Mouse (Mus musculus): ENCODE data around the gene Hist2h2be. TPM values are rescaled to one million over a fixed set of nuclear protein-coding genes. Genes with fewer than 3 reads are reported as not detected.
"Not testable (repeated sequence)": the region's sequence is repeated elsewhere in the genome, so short reads cannot be mapped to it uniquely, and the experiment has no call there.

The Hist2h2be gene
- polyA plus RNA-seq, 1 experiment from 2014 or later: 3.4 TPM

- H3K9me3 ChIP-seq (ENCODE audit: control insufficient read depth, low read length): no peaks in the 10 kb centered on the region
- no peaks in the 10 kb centered on the region for H3K36me3 ChIP-seq (ENCODE audit: control insufficient read depth, insufficient read depth, low read length)
- ATAC-seq (ENCODE audit: low FRiP score, low TSS enrichment) (no peak), DNase-seq (ENCODE audit: low spot score) (no peak)
- no peak overlapping the region for H3K9ac ChIP-seq (ENCODE audit: low read length)
- H3K4me3 ChIP-seq (ENCODE audit: low read depth, low read length): no peak overlapping the region
- H3K27ac ChIP-seq (replicated peaks): no peak overlapping the region
- no peaks in the 10 kb centered on the region for H3K27me3 ChIP-seq (ENCODE audit: control insufficient read depth, insufficient read depth, low read length)
- no peak for TF ChIP-seq EP300 (optimal IDR thresholded peaks at IDR 0.05)
- TF ChIP-seq CTCF (IDR thresholded peaks at IDR 0.05; ENCODE audit: low read depth): no peak
- 54% methylated on average over 2 of the region's 2 CpGs for WGBS
- H3K4me1 ChIP-seq (replicated peaks; ENCODE audit: control insufficient read depth, insufficient read depth): no peaks in the 10 kb centered on the region
- no peak overlapping the region for H3K4me2 ChIP-seq (replicated peaks; ENCODE audit: low read depth)
Observed at GRCm38 (mm10) chr3:96231758-96232120, 10.8 kb downstream of the Hist2h2be start.

- Histone ChIP-seq H3K9ac (ENCODE audit: low read length) (no peak overlapping the region), H3K36me3 (ENCODE audit: control insufficient read depth, insufficient read depth, low read length) (no peaks in the 10 kb centered on the region), H3K4me2 (replicated peaks; ENCODE audit: low read depth) (no peak overlapping the region), H3K27me3 (ENCODE audit: control insufficient read depth, insufficient read depth, low read length) (no peaks in the 10 kb centered on the region), H3K27ac (replicated peaks) (no peak overlapping the region), H3K4me1 (replicated peaks; ENCODE audit: control insufficient read depth, insufficient read depth) (no peaks in the 10 kb centered on the region), H3K9me3 (ENCODE audit: control insufficient read depth, low read length) (no peaks in the 10 kb centered on the region), H3K4me3 (ENCODE audit: low read depth, low read length) (no peak overlapping the region)
- TF ChIP-seq CTCF (IDR thresholded peaks at IDR 0.05; ENCODE audit: low read depth) (peak; percentile 13; the same call in 1 of the 2 replicates), EP300 (optimal IDR thresholded peaks at IDR 0.05) (no peak)
- WGBS: 89% methylated on average over 2 of the region's 2 CpGs
- ATAC-seq (ENCODE audit: low FRiP score, low TSS enrichment): no peak
- DNase-seq (ENCODE audit: low spot score): no peak
Observed at GRCm38 (mm10) chr3:96234914-96235313, 14.0 kb downstream of the Hist2h2be start.

- Histone ChIP-seq H3K4me2 (replicated peaks; ENCODE audit: low read depth) (no peak overlapping the region), H3K9me3 (ENCODE audit: control insufficient read depth, low read length) (no peaks in the 10 kb centered on the region), H3K27ac (replicated peaks) (no peak overlapping the region), H3K9ac (ENCODE audit: low read length) (no peak overlapping the region), H3K27me3 (ENCODE audit: control insufficient read depth, insufficient read depth, low read length) (no peaks in the 10 kb centered on the region), H3K4me1 (replicated peaks; ENCODE audit: control insufficient read depth, insufficient read depth) (no peaks in the 10 kb centered on the region), H3K4me3 (ENCODE audit: low read depth, low read length) (no peak overlapping the region), H3K36me3 (ENCODE audit: control insufficient read depth, insufficient read depth, low read length) (no peaks in the 10 kb centered on the region)
- DNase-seq (ENCODE audit: low spot score): no peak
- ATAC-seq (ENCODE audit: low FRiP score, low TSS enrichment): no peak
- TF ChIP-seq CTCF (IDR thresholded peaks at IDR 0.05; ENCODE audit: low read depth) (no peak), EP300 (optimal IDR thresholded peaks at IDR 0.05) (no peak)
- 55% methylated on average over 3 of the region's 3 CpGs for WGBS
Observed at GRCm38 (mm10) chr3:96235836-96236235, 14.9 kb downstream of the Hist2h2be start.

- Histone ChIP-seq H3K4me2 (replicated peaks; ENCODE audit: low read depth) (peak overlapping the region; percentile 40), H3K27me3 (ENCODE audit: control insufficient read depth, insufficient read depth, low read length) (no peaks in the 10 kb centered on the region), H3K27ac (replicated peaks) (no peak overlapping the region), H3K4me1 (replicated peaks; ENCODE audit: control insufficient read depth, insufficient read depth) (no peaks in the 10 kb centered on the region), H3K4me3 (ENCODE audit: low read depth, low read length) (peak overlapping the region; percentile 30; the same call in 1 of the 2 replicates), H3K9ac (ENCODE audit: low read length) (no peak overlapping the region), H3K36me3 (ENCODE audit: control insufficient read depth, insufficient read depth, low read length) (no peaks in the 10 kb centered on the region), H3K9me3 (ENCODE audit: control insufficient read depth, low read length) (no peaks in the 10 kb centered on the region)
- ATAC-seq (ENCODE audit: low FRiP score, low TSS enrichment) (no peak), DNase-seq (ENCODE audit: low spot score) (no peak)
- TF ChIP-seq EP300 (optimal IDR thresholded peaks at IDR 0.05) (no peak), CTCF (IDR thresholded peaks at IDR 0.05; ENCODE audit: low read depth) (no peak)
- WGBS: 72% methylated on average over 4 of the region's 4 CpGs
Observed at GRCm38 (mm10) chr3:96236834-96237334, 16.0 kb downstream of the Hist2h2be start.

GRCm38 (mm10) chr3:96237335-96237903 lies 16.5 kb downstream of the Hist2h2be start:
- Histone ChIP-seq H3K4me3 (ENCODE audit: low read depth, low read length) (peak overlapping the region; percentile 30), H3K36me3 (ENCODE audit: control insufficient read depth, insufficient read depth, low read length) (no peaks in the 10 kb centered on the region), H3K9me3 (ENCODE audit: control insufficient read depth, low read length) (no peaks in the 10 kb centered on the region), H3K9ac (ENCODE audit: low read length) (peak overlapping the region; percentile 2; the same call in 1 of the 2 replicates), H3K4me1 (replicated peaks; ENCODE audit: control insufficient read depth, insufficient read depth) (no peaks in the 10 kb centered on the region), H3K4me2 (replicated peaks; ENCODE audit: low read depth) (peak overlapping the region; percentile 40), H3K27me3 (ENCODE audit: control insufficient read depth, insufficient read depth, low read length) (no peaks in the 10 kb centered on the region), H3K27ac (replicated peaks) (0 out of 2 replicates have a peak overlapping the region, but pooled peaks have one; percentile 8)
- no peak for TF ChIP-seq CTCF (IDR thresholded peaks at IDR 0.05; ENCODE audit: low read depth)
- no peak for TF ChIP-seq EP300 (optimal IDR thresholded peaks at IDR 0.05)
- ATAC-seq (ENCODE audit: low FRiP score, low TSS enrichment): no peak
- WGBS: 21% methylated on average over 7 of the region's 7 CpGs
- DNase-seq (ENCODE audit: low spot score): no peak

GRCm38 (mm10) chr3:96237904-96238511 lies 17.1 kb downstream of the Hist2h2be start:
- Histone ChIP-seq H3K27me3 (ENCODE audit: control insufficient read depth, insufficient read depth, low read length) (no peaks in the 10 kb centered on the region), H3K9ac (ENCODE audit: low read length) (peak overlapping the region; percentile 43), H3K27ac (replicated peaks) (peak overlapping the region; percentile 8; the same call in 1 of the 2 replicates), H3K36me3 (ENCODE audit: control insufficient read depth, insufficient read depth, low read length) (no peaks in the 10 kb centered on the region), H3K4me2 (replicated peaks; ENCODE audit: low read depth) (peak overlapping the region; percentile 40), H3K4me1 (replicated peaks; ENCODE audit: control insufficient read depth, insufficient read depth) (no peaks in the 10 kb centered on the region), H3K9me3 (ENCODE audit: control insufficient read depth, low read length) (no peaks in the 10 kb centered on the region), H3K4me3 (ENCODE audit: low read depth, low read length) (peak overlapping the region; percentile 30)
- TF ChIP-seq EP300 (optimal IDR thresholded peaks at IDR 0.05): no peak
- no peak for TF ChIP-seq CTCF (IDR thresholded peaks at IDR 0.05; ENCODE audit: low read depth)
- WGBS: 1% methylated on average over 12 of the region's 12 CpGs
- ATAC-seq (ENCODE audit: low FRiP score, low TSS enrichment) (no peak), DNase-seq (ENCODE audit: low spot score) (no peak)

- H3K36me3 ChIP-seq (ENCODE audit: control insufficient read depth, insufficient read depth, low read length); H3K9me3 ChIP-seq (ENCODE audit: control insufficient read depth, low read length); H3K27me3 ChIP-seq (ENCODE audit: control insufficient read depth, insufficient read depth, low read length); DNase-seq (ENCODE audit: low spot score); H3K4me1 ChIP-seq (replicated peaks; ENCODE audit: control insufficient read depth, insufficient read depth): not testable (repeated sequence)
- WGBS: 0% methylated on average over 6 of the region's 68 CpGs
- ATAC-seq (ENCODE audit: low FRiP score, low TSS enrichment): peak; percentile 94
- Histone ChIP-seq H3K9ac (ENCODE audit: low read length) (peak within 1 kb of the TSS; percentile 43), H3K4me2 (replicated peaks; ENCODE audit: low read depth) (peak within 1 kb of the TSS; percentile 40), H3K27ac (replicated peaks) (peak within 1 kb of the TSS; percentile 65; the same call in 1 of the 2 replicates), H3K4me3 (ENCODE audit: low read depth, low read length) (peak within 1 kb of the TSS; percentile 30)
Observed at GRCm38 (mm10) chr3:96238954-96239793, 18.3 kb downstream of the Hist2h2be start, which contains the start of gene Hist2h3c2. Hist2h3c2 (minus strand) TSS chr3:96239127.
